Mouse (Mus musculus) forebrain, embryonic 10.5 days (tissue): ENCODE measurements around the gene Esyt1. TPM values are rescaled to one million over a fixed set of nuclear protein-coding genes. Genes with fewer than 3 reads are reported as not detected.
"Not testable (repeated sequence)": the region's sequence is repeated elsewhere in the genome, so short reads cannot be mapped to it uniquely, and the experiment has no call there.

Experiments used
- DNase-seq: peaks from one replicate; pipeline ENCODE4 v3.0.0-alpha.2; 2017; ENCODE audit warnings: low spot score; ENCODE audit errors: extremely low spot score
- H3K27ac ChIP-seq: fragments of 300-500 bp; sonication (generic); 2 replicates; pipeline ENCODE4 v1.5.1; 2016; ENCODE audit warnings: mild to moderate bottlenecking
- H3K27me3 ChIP-seq: fragments of 300-500 bp; sonication (generic); 2 replicates; pipeline ENCODE4 v1.6.1; 2016; ENCODE audit warnings: mild to moderate bottlenecking; ENCODE audit not compliant: poor library complexity, severe bottlenecking
- H3K36me3 ChIP-seq: fragments of 300-500 bp; sonication (generic); replicated peaks from 2 replicates; pipeline ENCODE4 v1.6.1; 2016; ENCODE audit warnings: mild to moderate bottlenecking, moderate library complexity
- H3K4me1 ChIP-seq: fragments of 300-500 bp; sonication (generic); 2 replicates; pipeline ENCODE4 v1.6.1; 2016
- H3K4me3 ChIP-seq: fragments of 300-500 bp; sonication (generic); 2 replicates; pipeline ENCODE4 v1.5.1; 2016; ENCODE audit warnings: mild to moderate bottlenecking, moderate library complexity
- H3K9me3 ChIP-seq: fragments of 300-500 bp; sonication (generic); 2 replicates; pipeline ENCODE4 v1.6.1; 2016; ENCODE audit warnings: mild to moderate bottlenecking, moderate library complexity
- WGBS: fragments of 180-500 bp; shearing (Covaris S2); methylation state at CpG from one replicate; pipeline ENCODE4 v1.1.7; 2016; 5-methylcytosine and 5-hydroxymethylcytosine counted together
- polyA plus RNA-seq: library from polyadenylated mRNA; unstranded; fragments of >200 nt; fragmentation: Nextera tagmentation; extraction: Ambion mirVana; gene quantifications from 2 replicates; pipeline ENCODE4 v1.2.1, GENCODE M21; 2016

Esyt1 gene
- polyA plus RNA-seq, 1 experiment from 2014 or later, result 10.3 TPM

DNA sequence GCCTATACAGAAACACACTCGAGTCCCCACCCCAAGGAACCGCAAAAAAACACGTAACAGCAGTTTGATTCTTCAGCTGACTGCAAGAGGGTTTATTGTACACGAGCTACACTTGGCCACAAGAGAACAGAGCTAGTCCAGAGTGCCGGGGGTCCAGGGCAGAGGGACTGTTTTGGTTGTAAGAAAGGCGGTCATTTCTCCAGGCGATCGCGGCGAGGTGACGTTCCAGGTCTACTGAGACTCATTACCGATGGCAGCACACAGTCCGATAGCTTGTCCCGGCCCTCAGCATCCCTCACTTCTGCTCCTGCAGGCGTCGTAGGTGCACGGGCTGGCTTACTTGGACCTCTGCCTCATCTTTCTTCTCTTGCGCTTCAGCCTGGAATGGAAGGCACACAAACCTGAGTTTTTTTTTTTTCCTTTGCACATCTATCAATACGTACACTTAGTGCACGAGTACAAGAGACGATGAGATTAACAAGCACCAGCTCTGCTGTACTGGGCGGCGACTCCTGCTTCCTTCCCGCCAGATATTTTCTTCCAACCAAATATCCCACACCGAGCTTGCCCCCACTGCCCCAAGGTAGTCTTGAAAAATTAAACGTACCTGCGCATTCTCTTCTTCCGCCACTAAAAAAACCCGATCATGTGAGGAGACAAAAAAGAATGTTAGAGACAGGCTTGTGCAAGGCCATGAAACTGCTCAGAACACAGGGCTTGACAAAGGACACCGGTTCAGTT lies 22.6 kb upstream of the Esyt1 start:
- Histone ChIP-seq H3K27ac (peak overlapping the region; percentile 96), H3K4me1 (peaks cover 38% of the 10 kb centered on the region), H3K36me3 (peaks cover 36% of the 10 kb centered on the region), H3K4me3 (peak overlapping the region; percentile 71)
- H3K9me3 ChIP-seq, H3K27me3 ChIP-seq, DNase-seq: not testable (repeated sequence)
- under 1% methylated on average over 30 of the region's 30 CpGs for WGBS

DNA sequence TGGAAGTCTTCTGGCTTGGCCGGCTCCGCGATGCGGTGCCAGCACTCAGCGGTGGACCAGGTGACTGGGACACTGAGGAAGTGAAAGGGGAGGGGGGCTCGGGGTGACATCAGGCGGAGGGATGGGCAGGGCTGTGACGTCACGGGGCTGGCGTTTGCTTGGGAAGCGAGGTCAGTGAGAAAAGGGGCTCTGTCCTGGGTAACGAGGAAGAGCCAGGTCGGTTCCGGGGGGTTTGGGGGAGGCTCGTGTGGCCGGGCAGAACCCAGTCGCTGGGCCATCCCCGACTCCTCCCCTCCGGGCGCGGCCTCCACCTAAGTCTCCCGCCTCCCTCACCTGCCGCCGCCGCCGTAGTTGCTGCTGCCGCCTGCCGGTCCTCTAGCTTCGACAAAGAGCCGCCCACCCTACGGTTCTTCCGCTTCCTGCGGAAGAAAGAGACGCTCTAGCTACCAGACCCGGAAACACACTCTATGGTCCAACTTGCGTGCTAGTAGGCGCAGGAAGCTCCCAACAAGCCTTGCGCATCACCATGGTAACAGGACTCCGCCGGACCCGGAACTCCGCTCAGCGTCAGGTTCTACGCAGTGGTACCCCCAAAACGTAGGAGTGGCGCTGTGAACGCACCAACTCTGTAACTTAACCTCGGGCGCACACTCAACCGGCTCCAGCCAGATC lies 21.8 kb upstream of the Esyt1 start, which contains the start of gene Zc3h10:
TSS of gene Zc3h10 (minus strand) at position 414 of the 672 bp plus-strand sequence.
- Histone ChIP-seq H3K4me3 (peak within 1 kb of the TSS; percentile 71), H3K9me3 (no peaks in the 10 kb centered on the region), H3K4me1 (peaks cover 40% of the 10 kb centered on the region), H3K27ac (peak within 1 kb of the TSS; percentile 96), H3K36me3 (peaks cover 43% of the 10 kb centered on the region), H3K27me3 (no peaks in the 10 kb centered on the region)
- DNase-seq, result peak; percentile 95
- WGBS, result under 1% methylated on average over 50 of the region's 50 CpGs

DNA sequence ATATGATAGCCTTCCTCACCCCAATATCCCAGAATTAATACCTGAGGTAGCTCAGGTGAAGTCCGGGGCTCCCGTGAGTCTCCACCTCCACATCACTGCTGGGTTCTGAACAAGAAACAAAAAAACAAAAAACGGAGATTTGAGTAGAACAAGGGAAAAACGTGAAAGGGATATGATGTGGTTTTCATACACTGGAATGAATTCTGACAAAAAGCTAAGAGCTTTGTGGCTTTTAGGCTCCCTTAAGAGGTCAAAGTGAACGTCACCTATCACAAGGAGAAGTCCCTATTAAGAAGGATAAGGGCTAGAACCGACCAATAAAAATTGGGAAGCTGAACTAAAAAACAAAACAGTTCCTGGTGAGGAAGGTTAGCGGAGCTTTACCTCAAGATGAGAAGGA lies 21.1 kb upstream of the Esyt1 start:
- Histone ChIP-seq H3K4me3 (peak overlapping the region; percentile 71), H3K27ac (peak overlapping the region; percentile 96), H3K36me3 (peaks cover 50% of the 10 kb centered on the region), H3K27me3 (no peaks in the 10 kb centered on the region), H3K9me3 (no peaks in the 10 kb centered on the region), H3K4me1 (peaks cover 40% of the 10 kb centered on the region)
- 31% methylated on average over 7 of the region's 7 CpGs for WGBS
- no peak for DNase-seq

DNA sequence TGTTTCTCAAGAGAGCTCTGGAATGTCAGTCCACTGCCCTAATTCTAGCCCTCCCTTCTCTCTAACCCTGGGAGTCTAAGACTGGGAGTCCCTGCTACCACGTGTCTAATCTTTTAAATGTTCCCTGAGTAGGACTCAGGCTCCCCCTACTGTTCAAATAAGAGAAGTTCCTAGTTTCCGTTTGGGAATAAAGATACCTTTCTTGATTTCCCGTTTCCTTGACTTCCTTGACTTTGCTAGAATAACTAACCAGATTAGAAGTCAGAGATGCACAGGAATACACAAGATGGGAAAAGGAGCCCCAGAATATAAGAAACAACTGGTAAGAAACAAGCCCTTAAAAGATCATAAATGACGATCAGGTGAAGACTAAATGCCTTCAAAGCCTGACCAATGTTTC lies 20.7 kb upstream of the Esyt1 start:
- WGBS, result 16% methylated on average over 4 of the region's 4 CpGs
- Histone ChIP-seq H3K4me1 (peaks cover 40% of the 10 kb centered on the region), H3K27ac (peak overlapping the region; percentile 96), H3K9me3 (no peaks in the 10 kb centered on the region), H3K4me3 (peak overlapping the region; percentile 71), H3K27me3 (no peaks in the 10 kb centered on the region), H3K36me3 (peaks cover 55% of the 10 kb centered on the region)
- no peak for DNase-seq

DNA sequence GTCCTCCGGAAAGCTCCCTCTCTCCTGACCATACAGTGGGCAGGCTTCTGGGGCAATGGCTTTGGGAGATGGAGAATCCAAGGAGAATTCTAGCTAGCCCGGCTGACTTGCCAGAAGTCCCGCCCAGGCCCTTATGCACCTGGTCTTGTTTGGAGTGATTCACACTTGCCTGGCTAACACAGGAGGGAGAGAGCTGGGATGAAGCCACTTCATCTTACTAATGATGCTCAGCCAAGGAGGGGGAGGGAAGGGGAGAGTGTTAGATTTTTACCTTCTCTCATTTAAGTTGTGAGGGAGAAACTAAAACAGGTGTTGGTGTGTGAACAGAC lies 19.9 kb upstream of the Esyt1 start:
- DNase-seq, result no peak
- H3K9me3 ChIP-seq, result no peaks in the 10 kb centered on the region
- no peak overlapping the region for H3K27ac ChIP-seq
- peaks cover 40% of the 10 kb centered on the region for H3K4me1 ChIP-seq
- 93% methylated on average over 3 of the region's 3 CpGs for WGBS
- H3K4me3 ChIP-seq, result no peak overlapping the region
- H3K27me3 ChIP-seq, result no peaks in the 10 kb centered on the region
- peaks cover 60% of the 10 kb centered on the region for H3K36me3 ChIP-seq

DNA sequence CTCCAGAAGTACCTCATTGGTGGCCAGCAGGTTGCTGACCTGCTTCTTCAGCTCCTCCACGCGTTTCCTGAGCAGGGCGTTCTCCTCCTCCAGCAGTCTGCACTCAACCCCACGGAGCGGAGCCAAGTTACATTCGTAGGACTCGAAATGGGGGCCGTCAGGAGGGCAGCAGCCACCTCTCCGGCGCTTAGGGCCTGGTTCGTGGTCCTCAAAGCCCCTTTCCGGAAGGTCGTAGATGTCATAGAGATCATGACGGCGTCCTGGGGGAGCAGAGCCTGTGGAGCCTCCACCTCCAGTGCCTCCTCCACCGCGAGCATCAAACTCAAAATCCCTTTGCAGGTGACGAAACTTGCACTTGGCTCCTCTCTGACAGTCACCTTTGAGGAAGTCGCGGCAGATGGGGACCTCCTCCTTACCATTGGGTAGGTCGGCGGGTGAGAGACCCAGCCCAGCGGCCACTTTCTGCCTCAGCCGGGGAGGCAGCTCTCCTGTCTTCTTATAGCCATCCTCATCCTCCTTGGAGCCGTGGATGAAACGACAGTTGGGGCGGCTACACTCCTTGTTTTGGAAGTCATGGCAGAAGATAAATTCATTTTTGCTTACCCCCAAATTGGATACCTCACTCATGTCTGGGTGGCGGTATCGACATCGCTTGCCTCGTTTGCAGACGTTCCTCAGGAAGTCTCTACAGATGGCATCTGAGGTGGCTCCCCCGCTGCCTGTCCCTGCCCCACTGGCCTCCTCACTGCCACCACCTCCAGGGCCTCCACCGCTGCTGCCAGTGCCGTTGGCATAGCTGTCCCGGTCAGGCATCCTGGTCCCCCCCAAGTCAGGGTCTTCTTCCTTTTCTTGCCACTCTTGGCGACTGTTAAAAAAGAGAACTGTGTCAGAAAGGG lies 19.3 kb upstream of the Esyt1 start:
- H3K4me1 ChIP-seq, result peaks cover 40% of the 10 kb centered on the region
- no peak overlapping the region for H3K27ac ChIP-seq
- 96% methylated on average over 37 of the region's 37 CpGs for WGBS
- no peaks in the 10 kb centered on the region for H3K9me3 ChIP-seq
- H3K36me3 ChIP-seq, result peaks cover 64% of the 10 kb centered on the region
- no peak for DNase-seq
- peak overlapping the region; percentile 0 for H3K4me3 ChIP-seq
- H3K27me3 ChIP-seq, result no peaks in the 10 kb centered on the region

DNA sequence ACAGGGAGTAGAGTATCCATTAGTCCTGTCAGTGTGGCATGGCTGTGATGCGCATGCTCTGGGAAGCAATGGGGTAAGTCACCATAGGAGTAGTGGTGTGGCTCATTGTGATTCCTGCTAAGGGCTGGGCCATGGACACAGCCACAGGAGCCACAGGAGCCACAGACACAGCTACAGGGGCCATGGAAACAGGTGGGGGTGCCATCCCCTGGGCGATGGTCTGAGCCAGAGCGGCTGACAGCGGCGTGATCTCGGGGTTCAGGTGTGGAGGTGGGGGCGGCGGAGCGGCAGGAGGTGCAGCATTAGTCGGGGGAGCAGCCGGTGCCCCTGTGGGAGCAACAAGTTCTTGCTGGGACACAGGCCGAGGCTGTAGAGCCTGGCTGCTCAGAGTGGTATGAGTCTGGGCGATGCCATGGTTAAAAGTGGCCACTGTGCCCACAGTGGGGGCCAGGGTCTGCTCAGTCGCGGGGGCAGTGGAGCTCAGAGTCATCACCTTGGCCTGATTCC lies 18.5 kb upstream of the Esyt1 start:
- peak overlapping the region; percentile 0; the same call in 1 of the 2 replicates for H3K4me3 ChIP-seq
- H3K9me3 ChIP-seq, result no peaks in the 10 kb centered on the region
- H3K4me1 ChIP-seq, result peaks cover 37% of the 10 kb centered on the region
- no peak overlapping the region for H3K27ac ChIP-seq
- DNase-seq, result no peak
- no peaks in the 10 kb centered on the region for H3K27me3 ChIP-seq
- WGBS, result 97% methylated on average over 15 of the region's 15 CpGs
- H3K36me3 ChIP-seq, result peaks cover 64% of the 10 kb centered on the region

DNA sequence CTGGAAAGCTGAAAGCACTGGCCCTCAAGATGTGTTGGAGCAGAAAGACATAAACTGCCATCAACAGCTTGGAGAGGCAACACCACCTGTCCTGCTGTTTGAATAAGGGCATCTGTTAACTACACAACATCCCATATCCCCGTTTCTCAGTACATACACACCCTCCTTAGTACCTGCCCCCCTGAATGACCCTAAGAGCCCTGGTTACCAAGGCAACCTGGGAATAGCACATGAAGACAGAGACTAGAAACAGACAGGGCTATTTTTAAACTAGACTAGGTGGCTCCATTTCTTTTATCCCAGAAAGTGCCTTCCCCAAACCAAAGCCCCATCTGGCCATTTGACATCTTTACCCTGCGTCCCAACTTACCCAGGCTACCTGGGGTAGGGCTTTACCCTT lies 17.4 kb upstream of the Esyt1 start:
- Histone ChIP-seq H3K27me3 (no peaks in the 10 kb centered on the region), H3K27ac (no peak overlapping the region), H3K4me1 (peaks cover 37% of the 10 kb centered on the region), H3K4me3 (no peak overlapping the region), H3K36me3 (peaks cover 61% of the 10 kb centered on the region), H3K9me3 (no peaks in the 10 kb centered on the region)
- DNase-seq, result no peak
- WGBS, result 85% methylated on average over 2 of the region's 2 CpGs

DNA sequence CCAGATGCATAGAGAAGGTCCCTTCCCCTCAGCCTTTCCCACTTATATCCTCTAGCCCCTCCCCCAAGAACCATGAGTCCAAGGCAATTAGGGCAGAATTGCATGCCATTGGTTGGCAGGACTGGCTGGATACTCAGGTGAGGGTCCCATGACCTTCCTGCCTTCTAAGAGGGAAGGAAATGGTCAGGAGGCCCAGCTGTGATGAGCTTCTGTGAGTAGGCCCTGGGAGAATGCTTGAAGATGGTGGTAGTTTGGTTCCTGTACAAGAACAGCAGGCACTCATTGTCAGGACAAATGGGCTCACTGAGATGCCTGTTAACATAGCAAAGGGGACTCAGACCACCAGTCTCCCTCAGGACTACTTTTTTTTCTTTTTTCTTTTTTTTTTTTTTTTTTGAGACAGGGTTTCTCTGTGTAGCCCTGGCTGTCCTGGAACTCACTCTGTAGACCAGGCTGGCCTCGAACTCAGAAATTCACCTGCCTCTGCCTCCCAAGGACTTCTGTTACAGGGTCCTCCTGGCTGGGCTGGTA lies 12.7 kb upstream of the Esyt1 start:
- H3K27ac ChIP-seq, result no peak overlapping the region
- H3K36me3 ChIP-seq, result peaks cover 30% of the 10 kb centered on the region
- 0 out of 2 replicates have a peak, but pooled peaks cover 4% of the 10 kb centered on the region for H3K27me3 ChIP-seq
- WGBS, result 89% methylated on average over 1 of the region's 1 CpGs
- no peak overlapping the region for H3K4me3 ChIP-seq
- no peak for DNase-seq
- H3K9me3 ChIP-seq, result no peaks in the 10 kb centered on the region
- H3K4me1 ChIP-seq, result peaks cover 14% of the 10 kb centered on the region

DNA sequence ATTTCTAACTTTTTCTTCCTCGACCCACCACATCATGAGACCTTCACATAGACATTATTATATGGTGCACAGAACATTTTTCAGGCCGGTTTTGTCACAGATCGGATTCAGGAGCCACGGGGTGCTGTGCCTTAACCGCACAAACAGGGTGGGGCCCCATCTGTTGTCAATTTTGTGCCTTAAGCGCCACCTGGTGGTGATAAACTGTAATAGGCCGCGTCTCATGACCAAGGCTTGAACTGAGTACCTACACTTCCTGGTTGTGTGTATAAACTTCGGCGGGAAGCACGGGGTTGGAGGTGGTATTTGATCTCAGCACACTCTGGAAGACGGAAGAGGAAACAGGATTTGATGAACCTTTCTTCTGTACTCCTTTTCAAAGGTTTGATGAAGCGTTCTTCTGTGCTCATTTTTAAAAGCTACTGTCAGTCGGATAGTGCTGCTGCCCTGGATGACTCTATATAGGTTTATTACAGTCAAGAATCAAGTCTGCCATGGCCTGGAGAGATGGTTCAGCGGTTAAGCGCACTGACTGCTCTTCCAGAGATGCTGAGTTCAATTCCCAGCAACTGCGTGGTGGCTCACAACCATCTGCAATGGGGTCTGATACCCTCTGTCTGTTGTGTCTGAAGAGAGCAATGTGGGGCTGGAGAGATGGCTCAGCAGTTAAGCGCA lies 10.7 kb upstream of the Esyt1 start:
- Histone ChIP-seq H3K4me1 (peaks cover 10% of the 10 kb centered on the region), H3K27me3 (0 out of 2 replicates have a peak, but pooled peaks cover 4% of the 10 kb centered on the region), H3K9me3 (no peaks in the 10 kb centered on the region), H3K27ac (peak overlapping the region; percentile 49; the same call in 1 of the 2 replicates), H3K4me3 (peak overlapping the region; percentile 29), H3K36me3 (peaks cover 10% of the 10 kb centered on the region)
- DNase-seq, result peak; percentile 86
- WGBS, result 19% methylated on average over 18 of the region's 18 CpGs

DNA sequence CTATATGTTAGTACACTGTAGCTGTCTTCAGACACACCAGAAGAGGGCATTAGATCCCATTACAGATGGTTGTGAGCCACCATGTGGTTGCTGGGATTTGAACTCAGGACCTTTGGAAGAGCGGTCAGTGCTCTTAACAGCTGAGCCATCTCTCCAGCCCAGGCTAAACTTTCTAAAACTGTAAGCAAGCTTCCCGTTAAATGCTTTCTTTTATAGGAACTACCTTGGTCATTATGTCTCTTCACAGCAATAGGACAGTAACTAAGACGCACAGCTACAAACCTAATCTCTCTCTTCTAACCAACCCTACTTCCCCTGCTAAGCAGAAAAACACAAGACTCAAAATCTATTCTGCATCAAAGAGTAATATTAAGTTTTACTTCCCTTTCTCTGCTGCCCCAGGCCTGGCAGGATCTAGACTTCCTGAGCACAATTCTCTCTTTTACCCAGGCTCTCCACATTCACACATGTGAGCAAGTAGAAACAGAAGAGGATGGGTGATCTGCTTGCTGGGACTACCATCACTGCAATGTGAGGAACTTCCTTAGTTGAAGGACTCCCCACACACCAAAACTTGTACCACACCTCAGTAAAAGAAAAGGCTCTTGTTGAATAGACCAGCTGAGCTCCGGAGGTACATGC lies 10.1 kb upstream of the Esyt1 start:
- no peaks in the 10 kb centered on the region for H3K9me3 ChIP-seq
- H3K27me3 ChIP-seq, result 0 out of 2 replicates have a peak, but pooled peaks cover 4% of the 10 kb centered on the region
- WGBS, result 76% methylated on average over 4 of the region's 4 CpGs
- peaks cover 10% of the 10 kb centered on the region for H3K4me1 ChIP-seq
- peaks cover 4% of the 10 kb centered on the region; the same call in 1 of the 2 replicates for H3K36me3 ChIP-seq
- DNase-seq, result no peak
- peak overlapping the region; percentile 29 for H3K4me3 ChIP-seq
- H3K27ac ChIP-seq, result peak overlapping the region; percentile 49; the same call in 1 of the 2 replicates
